Mouse (Mus musculus) embryo, embryonic 9.5 days (tissue): ENCODE measurements around the gene Baz2b.

Source experiments
- DNase-seq: peaks from one replicate; pipeline ENCODE4 v3.0.0-alpha.2; 2017; ENCODE audit errors: extremely low spot score

The Baz2b gene

DNA sequence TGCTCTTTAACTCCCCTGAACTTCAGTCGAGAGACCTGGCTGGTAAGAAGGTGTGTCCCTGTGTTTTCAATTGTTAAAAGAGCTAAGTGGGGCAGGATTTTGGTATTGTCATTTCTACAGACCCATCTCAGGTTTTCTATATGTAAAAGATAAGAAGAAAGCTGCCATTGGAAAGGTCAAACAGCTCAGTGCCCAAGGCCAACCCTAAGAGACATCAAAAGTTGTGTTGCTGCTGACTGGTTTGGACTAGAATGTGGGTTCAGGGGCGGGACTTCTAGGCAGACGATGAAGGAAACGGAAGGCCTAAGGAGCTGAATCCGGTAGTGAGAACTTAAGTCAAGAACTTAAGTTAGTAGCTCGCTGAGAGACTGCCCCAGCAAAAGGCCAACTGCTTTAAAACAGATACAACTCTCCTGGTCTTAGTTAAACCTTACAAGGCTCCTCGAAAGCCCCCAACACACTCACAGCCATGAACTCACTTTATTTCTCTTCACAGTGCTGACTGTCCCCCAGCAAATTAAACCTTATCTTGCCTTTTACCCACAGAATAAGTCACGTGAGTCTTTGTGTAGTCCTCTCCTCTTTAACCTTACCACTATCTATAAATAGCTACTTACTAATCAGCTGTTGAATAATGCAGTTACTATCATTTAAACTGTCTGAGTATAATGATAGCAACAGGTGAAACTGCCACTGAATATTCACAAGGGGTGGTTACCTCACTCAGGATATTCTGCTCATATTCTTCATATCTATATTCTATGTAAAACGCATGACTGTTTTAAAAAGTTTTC is 158.8 kb downstream of the Baz2b start:
- DNase-seq = no peak

DNA sequence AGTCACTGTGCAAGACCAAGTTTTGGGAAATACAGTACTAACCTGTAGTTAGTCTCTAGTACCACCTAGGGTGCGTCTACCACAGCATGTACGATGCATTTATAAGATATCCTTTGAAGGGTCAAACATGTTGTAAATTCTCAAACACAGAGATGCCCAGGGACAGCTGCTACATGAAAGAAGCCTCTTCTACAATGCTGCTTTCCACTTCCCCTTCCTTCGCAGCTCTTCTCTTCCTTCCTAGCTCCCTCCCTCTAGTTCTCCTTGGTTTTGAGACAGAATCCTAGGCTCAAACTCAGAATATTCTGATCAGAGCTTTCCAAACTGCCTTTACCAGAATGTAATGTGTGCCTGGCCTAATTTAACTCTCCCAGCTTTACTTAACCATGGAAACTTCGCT is 159.8 kb downstream of the Baz2b start:
- DNase-seq = no peak

DNA sequence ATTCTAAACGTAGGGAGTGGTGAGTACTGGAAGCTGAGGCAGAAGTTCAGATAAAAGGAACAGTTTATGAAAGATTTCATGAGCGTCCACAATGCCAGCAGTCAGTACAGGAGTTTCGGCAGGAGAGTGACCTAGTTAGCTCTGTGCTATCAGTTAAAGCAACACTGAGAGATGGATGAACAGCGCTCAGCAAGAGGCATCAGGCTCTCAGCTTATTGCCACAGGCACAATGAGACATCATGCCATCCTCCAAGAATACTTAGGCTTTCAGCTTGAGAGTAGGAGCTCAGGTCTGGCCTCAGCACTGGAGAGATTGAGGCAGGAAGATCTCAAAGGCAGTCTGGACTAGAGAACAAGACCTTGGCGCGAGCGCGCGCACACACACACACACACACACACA is 160.3 kb downstream of the Baz2b start:
- no peak for DNase-seq

DNA sequence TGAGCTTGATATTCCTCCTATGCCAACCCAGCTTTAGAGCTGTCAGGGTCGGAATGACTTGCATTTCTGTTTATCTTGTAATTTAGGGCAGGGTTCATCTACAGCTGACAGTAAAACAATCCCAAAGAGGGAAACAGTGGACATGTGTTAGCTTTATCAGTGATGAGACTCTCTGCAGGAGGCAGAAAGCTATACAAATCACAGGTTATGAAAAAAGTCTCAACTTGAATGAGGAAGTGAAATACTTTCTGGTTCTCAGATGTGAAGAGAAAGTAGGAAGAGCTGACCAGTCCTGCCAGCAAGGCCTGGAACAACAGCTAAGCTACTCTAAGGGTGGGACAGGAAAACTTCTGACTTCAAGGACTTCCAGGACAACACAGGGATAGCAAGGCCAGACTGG is 163.6 kb downstream of the Baz2b start:
- DNase-seq = no peak

DNA sequence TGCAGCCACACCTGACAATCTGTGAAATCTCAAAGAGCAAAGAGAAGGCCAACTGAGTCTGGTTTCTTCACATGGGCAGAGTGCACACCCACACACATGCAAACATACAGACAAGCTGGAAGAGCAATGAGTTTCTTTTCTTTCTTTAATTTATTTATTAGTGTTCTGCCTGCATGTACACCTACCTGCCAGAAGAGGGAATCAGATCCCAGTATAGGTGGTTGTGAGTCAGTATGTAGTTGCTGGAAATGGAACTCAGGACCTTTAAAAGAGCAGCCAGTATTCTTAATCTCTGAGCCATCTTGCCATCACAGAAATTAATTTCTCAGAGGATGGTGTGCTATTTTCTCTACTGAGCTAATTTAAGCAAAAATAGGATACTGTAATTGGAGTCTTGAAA is 164.7 kb downstream of the Baz2b start:
- DNase-seq = no peak

DNA sequence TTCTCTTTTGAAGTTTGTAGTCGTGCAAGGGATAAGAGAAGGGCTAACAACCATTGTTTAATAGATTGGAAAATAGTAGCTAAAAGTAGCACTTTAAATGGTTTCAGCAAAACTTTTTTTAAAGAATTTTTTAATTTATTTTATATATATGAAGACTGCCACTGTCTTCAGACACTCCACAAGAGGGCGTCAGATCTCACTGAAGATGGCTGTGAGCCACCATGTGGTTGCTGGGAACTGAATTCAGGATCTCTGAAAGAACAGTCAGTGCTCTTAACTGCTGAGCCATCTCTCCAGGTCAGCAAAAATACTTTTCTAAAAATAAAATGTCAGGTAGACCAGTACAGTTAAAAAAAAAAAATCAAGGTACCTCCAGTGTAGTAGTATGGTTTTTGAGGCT is 165.1 kb downstream of the Baz2b start:
- no peak for DNase-seq

DNA sequence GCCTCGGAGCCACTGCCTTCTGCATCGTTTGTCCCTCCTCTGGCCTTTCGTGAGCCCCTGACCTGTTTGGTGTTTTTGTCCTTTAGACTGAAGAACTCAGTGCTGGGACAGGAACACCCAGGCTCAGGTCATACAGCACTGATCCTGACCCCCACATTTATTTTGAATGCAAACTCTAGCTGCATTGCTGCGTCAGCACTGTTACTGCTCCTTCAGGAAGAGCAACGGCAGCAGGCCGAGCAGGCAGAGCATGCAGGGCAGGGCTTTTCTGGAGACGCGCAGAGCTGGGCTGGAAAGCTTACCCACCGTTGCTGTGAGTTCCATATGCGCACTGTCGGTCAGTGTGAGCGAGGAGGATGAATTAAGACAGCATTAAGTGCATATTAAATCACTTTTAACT is 166.9 kb downstream of the Baz2b start:
- no peak for DNase-seq

DNA sequence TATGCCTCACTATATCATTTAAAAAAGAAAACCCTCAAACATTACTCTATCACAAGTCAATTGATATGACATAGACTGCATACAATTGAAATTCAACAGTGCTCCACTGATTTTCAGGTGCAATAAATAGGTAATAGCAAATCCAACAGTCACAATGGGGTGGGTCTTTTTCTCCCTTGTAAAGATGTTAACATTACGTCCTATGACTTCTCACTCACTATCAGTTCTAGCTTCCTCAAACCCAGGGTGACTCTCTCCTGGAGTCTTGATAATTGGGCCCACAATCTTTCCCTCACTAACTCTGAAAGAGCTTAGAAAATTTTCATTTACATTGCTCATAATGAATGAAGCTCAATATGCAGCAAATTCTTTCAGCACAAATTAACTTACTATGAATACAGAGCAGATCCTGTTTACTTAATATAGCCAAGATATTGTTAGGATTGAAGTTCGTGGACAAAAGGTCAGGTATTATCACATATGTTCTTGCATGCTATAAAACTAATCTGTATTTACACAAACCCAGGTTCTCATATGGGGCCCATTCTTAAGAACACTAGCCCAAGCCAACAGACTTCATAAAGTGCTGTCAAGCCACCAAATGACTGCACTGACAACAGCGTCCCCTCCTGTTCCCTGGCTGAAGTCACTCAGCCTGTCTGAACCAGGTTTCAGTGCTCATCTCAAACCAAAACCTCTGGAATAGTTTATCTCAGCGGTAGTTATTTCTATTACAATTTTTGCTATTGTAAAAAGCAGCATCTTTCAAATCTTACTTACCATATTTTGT is 168.0 kb downstream of the Baz2b start:
- DNase-seq = no peak

DNA sequence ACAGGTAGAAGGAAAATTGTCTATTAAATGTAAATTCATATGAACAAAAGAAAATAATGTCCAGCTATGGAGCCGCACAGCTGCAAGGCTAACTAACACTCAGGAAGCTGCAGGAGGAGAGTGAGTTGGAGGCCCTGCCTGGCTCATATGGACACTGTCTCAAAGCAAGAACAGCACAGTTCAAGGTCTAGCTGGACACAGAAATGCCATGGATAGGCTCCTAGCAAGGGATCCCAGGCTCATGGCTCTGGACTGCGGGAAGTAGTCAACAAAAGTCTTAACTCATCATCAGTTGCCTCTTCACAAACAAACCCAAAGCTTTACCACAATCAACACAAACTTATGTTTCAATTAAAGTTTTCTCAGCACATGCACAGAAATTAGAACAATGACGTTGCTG is 169.5 kb downstream of the Baz2b start:
- no peak for DNase-seq

DNA sequence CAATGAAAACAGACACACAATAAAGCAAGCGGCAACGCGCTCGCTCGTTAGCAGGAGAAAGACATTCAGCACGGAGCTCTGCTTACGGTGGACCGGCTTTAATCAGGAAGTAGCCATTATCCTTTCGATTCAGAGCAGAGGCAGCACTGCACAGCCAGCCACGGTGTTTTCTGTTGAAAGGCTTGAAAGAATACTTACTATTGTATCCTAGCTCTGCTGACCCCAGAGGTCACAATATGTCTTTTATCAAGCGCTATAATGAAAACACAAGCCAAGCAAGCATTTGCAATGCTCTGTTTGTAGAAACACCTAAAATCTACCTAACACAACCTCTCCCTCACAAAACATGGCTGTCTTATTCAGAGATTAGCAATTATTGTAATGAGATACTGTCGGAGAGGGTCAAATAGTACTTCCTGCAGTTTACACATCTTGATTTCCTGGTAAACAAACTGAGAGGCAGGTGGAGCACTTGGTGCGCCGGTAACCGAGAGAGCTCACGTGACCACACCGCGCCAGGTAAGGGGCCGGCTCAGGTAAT is 172.6 kb downstream of the Baz2b start:
- peak; percentile 50 for DNase-seq

DNA sequence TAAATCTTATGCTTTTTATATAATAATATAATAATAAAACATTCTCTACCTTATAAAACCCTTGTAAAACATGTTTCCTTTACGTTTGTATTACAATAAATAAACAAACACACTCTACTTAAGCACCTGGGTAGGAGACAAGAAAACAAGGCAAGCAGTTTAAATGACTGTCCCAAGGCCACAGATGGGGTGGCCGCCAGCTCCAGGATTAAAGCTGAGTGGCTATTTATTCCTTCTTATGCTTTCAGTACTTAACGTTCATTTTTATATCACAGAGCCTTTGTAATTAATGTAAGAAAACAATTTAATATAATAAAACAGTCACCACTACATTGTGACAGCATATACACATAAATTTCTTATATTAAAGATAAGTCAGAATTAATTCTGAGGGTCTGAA is 173.3 kb downstream of the Baz2b start:
- DNase-seq = no peak

DNA sequence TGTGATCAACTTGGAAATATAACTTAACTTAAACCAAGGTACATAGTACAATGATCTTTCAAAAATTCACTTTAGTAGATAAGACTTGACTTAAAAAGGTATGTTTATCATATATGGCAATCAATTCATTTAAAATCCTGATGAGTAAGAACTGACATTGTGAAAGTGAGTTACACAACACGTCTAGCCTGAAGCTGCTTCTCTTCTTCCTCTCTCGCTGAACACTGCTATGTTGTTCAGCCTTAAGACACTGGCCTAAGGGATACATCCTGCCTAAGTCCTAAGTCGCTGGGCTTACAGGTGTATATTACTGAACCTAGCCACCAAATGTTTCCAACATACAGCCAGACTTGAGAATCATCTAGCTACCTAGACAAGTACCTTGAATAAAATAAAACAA is 178.6 kb downstream of the Baz2b start:
- DNase-seq = no peak

DNA sequence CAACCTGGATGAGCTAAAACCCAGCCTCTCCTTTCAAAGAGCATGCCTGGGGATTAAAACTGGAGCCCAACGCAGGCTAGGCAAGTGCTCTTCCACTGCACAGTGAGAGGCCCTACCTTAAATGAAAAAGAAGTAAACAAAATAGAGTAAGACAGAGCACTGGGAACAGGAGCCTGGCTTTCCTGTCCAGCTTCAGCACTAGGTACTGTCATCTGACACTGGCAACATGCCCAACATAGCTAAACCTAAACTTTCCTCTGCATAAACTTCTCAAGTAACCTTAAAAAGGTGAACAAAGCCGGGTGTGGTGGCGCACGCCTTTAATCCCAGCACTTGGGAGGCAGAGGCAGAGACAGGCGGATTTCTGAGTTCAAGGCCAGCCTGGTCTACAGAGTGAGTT is 180.6 kb downstream of the Baz2b start:
- DNase-seq = no peak

DNA sequence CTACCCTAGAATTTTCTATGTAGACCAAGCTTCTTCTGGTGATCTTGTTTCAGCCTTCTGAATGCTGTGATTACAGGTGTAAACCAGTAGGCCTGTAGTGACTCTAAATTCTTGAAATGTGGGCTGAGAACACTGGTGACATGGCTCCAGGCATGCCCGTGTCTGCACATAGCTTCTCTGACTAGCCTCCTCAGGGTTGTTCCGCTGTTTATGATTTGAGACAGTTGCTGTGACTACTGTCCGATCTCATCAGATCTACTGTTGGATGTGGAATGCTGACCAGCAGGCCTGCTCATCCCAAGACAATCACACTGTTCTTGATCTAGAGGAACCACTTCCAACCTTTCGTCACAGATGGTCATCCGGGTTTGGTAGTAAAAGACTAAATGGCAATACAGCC is 182.5 kb downstream of the Baz2b start:
- no peak for DNase-seq

DNA sequence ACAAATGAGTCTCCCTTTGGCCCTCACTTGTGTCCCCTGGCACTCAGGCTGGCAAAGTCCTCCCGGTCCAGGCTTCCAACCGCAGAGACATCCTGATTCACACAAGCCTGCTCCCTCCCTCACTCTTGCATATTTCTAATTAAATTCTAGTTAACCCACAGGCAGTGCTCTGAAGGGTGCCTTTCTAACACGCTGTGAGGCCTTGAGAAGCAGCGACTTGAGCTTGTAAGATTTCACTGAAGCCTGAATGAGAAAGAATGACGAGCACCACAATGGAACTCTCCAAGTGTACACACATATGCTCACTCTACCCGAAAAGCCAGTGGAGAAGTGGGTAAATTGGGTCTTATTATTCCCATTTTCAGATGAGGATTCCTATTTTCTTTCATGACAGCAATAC is 183.1 kb downstream of the Baz2b start:
- no peak for DNase-seq

DNA sequence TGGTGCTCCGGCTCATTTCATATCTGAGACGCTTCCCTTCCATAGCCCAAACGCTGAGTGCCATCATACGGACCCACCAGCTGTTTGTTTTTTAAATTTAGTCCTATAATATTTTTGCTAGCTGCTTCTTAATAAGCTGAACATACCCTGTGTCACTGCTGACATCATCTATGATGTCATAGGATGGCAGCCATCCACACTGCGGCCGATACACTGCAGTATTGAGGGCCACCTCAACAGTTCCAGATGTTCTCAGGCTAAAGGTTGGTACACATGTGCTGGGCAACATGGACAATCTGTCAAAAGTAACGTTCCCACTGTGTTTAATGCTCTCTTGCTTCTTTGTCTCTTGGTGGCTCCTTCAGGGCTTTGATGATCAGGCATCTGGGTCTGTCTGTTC is 185.9 kb downstream of the Baz2b start:
- no peak for DNase-seq

DNA sequence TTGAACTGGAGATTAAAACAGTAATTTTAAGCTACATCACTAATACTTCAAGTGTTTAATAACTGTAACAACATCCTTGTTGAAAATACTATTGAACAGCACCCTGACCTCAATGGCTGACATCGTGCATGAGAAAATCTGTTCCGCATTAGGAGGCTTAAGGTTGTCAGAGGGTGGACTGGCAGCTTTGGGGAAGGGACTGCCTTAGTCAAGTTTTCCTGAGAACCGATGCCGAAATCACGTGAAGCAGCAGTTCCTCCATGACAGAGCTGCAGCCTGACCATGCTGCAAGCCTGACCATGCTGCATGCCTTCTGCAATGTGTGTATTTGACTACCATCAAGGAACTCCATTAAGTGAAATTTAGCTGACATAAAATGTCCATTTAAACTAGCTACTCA is 188.1 kb downstream of the Baz2b start:
- peak; percentile 14 for DNase-seq

DNA sequence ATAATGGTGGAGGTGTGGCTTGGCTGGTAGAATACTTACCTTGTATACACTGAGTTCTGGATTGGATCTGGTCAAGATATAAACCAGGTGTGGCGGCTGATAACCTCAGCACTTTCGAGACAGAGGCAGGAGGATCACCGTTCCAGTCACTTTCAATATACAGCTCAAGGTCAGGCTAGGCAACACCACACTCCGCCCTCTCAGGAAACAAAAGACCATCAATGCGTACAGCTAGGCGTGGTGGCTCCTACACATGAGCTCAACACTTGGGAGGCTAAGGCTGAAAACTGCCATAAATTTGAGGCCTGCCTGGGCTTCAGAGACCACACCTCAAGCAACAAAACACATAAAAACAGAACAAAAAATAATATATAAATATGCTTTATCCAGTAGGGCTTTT is 188.5 kb downstream of the Baz2b start:
- no peak for DNase-seq

DNA sequence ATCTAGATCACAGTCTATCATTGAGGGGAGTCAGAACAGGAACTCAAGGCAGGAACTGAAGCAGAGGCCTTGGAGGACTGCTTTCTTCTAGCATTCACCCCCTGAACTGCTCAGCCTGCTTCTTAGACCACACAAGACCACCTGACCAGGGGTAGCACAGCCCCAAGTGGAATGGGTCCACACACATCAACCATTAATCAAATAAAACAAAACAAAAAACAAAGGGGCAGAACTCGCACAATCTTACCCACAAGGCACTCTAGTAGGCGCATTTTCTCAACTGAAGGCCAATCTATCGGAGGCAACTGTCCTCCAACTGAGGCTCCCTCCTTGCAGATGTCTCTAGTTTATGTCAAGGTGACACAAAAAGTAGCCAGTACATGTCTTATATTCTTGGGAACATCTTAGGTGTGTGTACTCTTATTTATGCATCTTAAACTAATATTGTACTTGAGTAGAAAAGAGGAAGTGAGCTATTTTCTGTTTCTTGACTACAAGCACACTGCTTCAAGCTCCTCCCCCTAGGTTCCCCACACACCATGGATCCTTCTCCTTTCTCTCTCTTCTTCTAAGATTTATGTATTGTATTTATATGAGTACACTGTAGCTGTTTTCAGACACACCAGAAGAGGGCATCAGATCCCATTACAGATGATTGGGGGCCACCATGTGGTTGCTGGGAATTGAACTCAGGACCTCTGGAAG is 189.9 kb downstream of the Baz2b start:
- no peak for DNase-seq

DNA sequence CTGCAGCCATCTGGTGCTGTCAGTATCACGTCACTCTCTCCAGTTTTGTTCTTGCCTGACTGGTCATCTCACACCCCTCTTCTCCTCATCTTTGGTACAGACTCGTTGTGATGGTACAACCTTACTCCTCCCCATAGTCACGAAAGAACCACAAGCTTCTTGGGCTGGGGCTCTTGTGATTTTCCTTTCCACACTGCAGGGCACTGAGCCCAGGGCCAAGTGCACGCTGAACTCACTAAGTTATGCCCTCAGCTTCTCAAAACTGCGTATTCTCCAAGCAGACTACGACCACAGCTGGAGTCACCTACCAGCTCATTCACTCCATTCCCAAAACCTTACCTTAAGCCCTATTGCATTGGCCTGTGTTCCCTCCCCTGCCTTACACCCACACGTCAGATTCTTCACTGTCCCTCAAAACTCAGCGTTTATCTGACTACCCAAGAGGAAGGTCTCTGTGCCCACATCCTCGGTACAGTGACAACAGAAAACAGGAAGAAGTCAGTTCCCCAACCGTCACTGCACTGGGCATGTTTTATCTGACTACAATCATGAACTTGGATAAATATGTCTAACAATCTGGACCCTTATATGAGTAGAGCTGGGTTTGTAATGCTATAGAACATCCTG is 190.7 kb downstream of the Baz2b start:
- no peak for DNase-seq

DNA sequence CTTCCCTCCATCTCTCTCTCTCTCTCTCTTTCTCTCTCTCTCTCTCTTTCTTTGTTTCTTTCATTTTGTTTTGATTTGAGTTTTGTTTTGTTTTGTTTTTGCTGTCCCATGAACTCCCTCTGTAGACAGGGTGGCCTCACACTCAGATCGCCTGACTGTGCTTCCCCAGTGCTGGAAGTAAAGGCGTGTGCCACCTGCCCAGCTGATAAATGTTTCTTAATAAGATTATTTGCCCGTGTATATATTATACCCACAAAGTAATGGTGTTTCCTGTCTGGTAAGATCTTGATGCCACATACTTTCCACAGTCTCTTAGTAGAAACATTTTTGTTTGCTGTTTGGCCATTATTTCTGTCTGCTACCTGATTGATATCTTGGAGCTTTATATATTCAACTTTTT is 198.1 kb downstream of the Baz2b start:
- DNase-seq = no peak

DNA sequence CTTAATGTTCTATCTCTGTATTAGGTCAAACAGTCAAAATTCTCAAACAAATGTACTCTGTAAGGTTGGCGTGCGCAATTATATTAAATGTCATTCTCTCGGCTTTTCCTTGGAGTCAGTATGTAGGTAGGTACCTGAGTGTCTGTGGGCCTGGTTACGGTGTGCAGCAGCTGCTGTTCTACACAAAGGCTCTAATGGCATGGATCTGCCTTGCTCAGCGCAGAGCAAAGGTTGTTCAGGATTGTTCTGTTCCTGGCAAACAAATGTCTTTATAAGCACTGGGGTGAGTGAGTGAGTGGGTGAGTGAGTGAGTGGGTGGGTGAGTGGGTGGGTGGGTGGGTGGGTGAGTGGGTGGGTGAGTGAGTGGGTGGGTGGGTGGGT is 206.0 kb downstream of the Baz2b start:
- no peak for DNase-seq
